Mouse (Mus musculus): ENCODE measurements at regions not wholly inside any gene's neighbourhood (a gene's known extent, or its start where the extent isn't known, plus 50 kb on each side); places are given as distances from the start of the nearest gene placed in this dataset.

DNA sequence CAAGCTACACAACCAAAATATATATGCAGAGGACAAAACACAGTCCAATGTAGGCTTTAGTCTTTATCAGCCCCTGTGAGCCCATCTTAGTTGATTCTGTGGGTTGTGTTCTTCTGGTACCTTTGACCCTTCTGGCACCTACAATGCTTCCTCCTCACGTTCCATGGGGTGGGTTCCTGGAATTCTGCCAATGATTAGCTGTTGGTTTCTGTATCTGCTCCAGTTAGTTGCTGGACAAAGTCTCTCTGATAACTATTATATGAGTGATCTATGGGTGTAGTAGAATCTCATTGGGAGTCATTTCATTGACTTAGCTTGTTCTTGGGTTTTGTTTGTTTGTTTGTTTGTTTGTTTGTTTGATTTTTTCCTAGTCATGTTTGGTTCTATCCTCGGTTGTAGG lies 195.8 kb upstream of the Manea start:
- Histone ChIP-seq H3K9me3 (ENCODE audit: low read length) (no peaks in the 10 kb centered on the region), H3K4me2 (ENCODE audit: low read depth, low read length) (no peak overlapping the region), H3K27ac (no peak overlapping the region), H3K27me3 (ENCODE audit: insufficient read depth, low read length) (no peaks in the 10 kb centered on the region), H3K4me1 (ENCODE audit: insufficient read depth, low read length) (no peaks in the 10 kb centered on the region), H3K9ac (replicated peaks; ENCODE audit: low read length) (no peak overlapping the region), H3K36me3 (ENCODE audit: insufficient read depth, low read length) (no peaks in the 10 kb centered on the region), H3K4me3 (ENCODE audit: low read length) (no peak overlapping the region)
- no peak for TF ChIP-seq CTCF (IDR thresholded peaks at IDR 0.05; ENCODE audit: low read depth)
- 52% methylated on average over 2 of the region's 2 CpGs for WGBS
- DNase-seq (ENCODE audit: low spot score), result no peak
- no peak for ATAC-seq

DNA sequence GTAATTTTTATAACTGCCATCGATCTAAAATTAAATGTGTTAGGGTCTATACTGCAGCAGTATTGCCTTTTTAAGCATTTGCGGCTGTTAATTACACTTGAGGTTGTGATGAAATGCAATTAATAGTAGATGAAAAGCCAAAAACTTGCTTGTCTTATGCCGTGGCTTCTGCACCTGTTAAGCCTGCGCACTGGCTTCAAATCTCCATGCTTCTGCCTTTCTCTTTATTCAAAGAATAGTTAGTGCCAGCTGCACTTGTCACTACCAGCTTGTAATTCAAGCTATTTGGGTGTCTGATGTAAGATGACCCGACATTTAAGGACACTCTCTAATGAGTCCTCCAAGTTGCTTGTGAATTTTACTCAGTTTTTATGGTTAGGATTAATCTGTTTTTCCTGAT lies 161.3 kb upstream of the Manea start:
- Histone ChIP-seq H3K4me2 (ENCODE audit: low read depth, low read length) (no peak overlapping the region), H3K9ac (replicated peaks; ENCODE audit: low read length) (no peak overlapping the region), H3K4me1 (ENCODE audit: insufficient read depth, low read length) (no peaks in the 10 kb centered on the region), H3K9me3 (ENCODE audit: low read length) (no peaks in the 10 kb centered on the region), H3K27me3 (ENCODE audit: insufficient read depth, low read length) (no peaks in the 10 kb centered on the region), H3K36me3 (ENCODE audit: insufficient read depth, low read length) (no peaks in the 10 kb centered on the region), H3K27ac (no peak overlapping the region), H3K4me3 (ENCODE audit: low read length) (no peak overlapping the region)
- WGBS, result 82% methylated on average over 5 of the region's 5 CpGs
- ATAC-seq (no peak), DNase-seq (ENCODE audit: low spot score) (no peak)
- no peak for TF ChIP-seq CTCF (IDR thresholded peaks at IDR 0.05; ENCODE audit: low read depth)

DNA sequence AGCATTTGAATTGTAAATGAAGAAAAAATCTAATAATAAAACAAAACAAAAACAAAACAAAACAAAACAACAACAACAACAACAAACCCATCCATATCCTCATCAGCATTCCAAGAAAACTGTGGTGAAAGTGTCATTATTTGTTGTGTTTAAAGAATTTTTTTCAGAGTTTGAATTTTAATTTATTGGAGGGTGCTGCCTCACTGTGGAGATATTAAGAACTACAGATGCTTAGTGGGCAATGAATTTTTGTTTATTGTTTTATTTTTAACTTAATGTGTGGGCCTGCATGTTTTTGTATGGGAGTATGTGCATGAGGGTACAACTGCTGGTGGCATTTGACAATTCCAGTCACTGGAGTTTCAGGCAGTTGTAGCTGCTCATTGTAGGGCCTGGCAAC lies 147.6 kb upstream of the Manea start:
- H3K4me1 ChIP-seq (ENCODE audit: insufficient read depth, low read length), result no peaks in the 10 kb centered on the region
- no peaks in the 10 kb centered on the region for H3K9me3 ChIP-seq (ENCODE audit: low read length)
- no peak overlapping the region for H3K9ac ChIP-seq (replicated peaks; ENCODE audit: low read length)
- ATAC-seq (0 out of 2 replicates have a peak, but pooled peaks have one; percentile 40), DNase-seq (ENCODE audit: low spot score) (peak; percentile 35)
- no peaks in the 10 kb centered on the region for H3K27me3 ChIP-seq (ENCODE audit: insufficient read depth, low read length)
- no peaks in the 10 kb centered on the region for H3K36me3 ChIP-seq (ENCODE audit: insufficient read depth, low read length)
- H3K4me3 ChIP-seq (ENCODE audit: low read length), result no peak overlapping the region
- no peak overlapping the region for H3K27ac ChIP-seq
- no peak overlapping the region for H3K4me2 ChIP-seq (ENCODE audit: low read depth, low read length)
- TF ChIP-seq CTCF (IDR thresholded peaks at IDR 0.05; ENCODE audit: low read depth), result peak; percentile 58

DNA sequence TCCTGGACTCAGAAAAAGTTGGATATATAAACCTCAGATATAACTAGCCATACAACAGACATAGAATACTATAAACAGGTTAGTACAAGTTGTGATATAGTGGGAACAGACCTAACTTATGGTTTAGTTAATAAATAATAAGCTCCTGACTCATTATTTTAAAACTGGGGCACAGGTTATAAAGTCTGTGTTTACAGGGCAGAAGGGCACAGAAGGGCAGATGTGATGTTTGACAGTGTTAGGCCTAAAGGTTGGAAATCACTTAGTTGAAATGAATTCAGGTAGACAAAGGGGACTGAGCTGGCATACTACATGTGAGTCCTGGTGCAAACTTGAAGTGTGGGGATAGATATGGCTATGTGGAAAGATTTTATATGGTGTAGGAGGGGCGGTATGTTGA lies 128.2 kb upstream of the Manea start:
- Histone ChIP-seq H3K36me3 (ENCODE audit: insufficient read depth, low read length) (no peaks in the 10 kb centered on the region), H3K27ac (no peak overlapping the region), H3K27me3 (ENCODE audit: insufficient read depth, low read length) (no peaks in the 10 kb centered on the region), H3K4me1 (ENCODE audit: insufficient read depth, low read length) (no peaks in the 10 kb centered on the region), H3K9me3 (ENCODE audit: low read length) (no peaks in the 10 kb centered on the region), H3K9ac (replicated peaks; ENCODE audit: low read length) (no peak overlapping the region), H3K4me3 (ENCODE audit: low read length) (no peak overlapping the region), H3K4me2 (ENCODE audit: low read depth, low read length) (no peak overlapping the region)
- whole genome bisulfite sequencing, result 92% methylated on average over 1 of the region's 1 CpGs
- no peak for TF ChIP-seq CTCF (IDR thresholded peaks at IDR 0.05; ENCODE audit: low read depth)
- ATAC-seq (no peak), DNase-seq (ENCODE audit: low spot score) (no peak)

DNA sequence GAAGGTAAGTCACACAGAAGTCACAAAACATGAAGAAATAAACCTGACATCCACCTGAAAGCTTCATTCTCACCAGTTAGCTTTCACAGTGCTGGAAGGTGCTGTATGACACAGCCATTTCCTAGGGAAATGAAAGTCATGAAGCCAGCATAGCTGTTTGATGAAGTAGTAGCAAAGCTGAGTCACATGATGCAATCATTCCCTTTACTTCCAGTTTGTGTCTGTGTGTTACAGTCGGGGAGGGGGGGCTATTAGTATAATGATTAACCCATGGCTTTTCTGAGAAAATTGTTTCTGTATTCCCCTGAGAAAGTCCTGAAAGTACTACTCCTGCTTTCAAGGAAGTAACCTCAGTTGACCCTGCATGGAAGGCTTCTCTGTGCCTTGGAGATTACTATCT lies 94.8 kb upstream of the Manea start:
- DNase-seq (ENCODE audit: low spot score), result no peak
- Histone ChIP-seq H3K4me2 (ENCODE audit: low read depth, low read length) (no peak overlapping the region), H3K27ac (no peak overlapping the region), H3K27me3 (ENCODE audit: insufficient read depth, low read length) (no peaks in the 10 kb centered on the region), H3K4me1 (ENCODE audit: insufficient read depth, low read length) (no peaks in the 10 kb centered on the region), H3K4me3 (ENCODE audit: low read length) (no peak overlapping the region), H3K9ac (replicated peaks; ENCODE audit: low read length) (no peak overlapping the region), H3K36me3 (ENCODE audit: insufficient read depth, low read length) (no peaks in the 10 kb centered on the region), H3K9me3 (ENCODE audit: low read length) (no peaks in the 10 kb centered on the region)
- ATAC-seq, result no peak
- 46% methylated on average over 1 of the region's 1 CpGs for WGBS
- TF ChIP-seq CTCF (IDR thresholded peaks at IDR 0.05; ENCODE audit: low read depth), result no peak

DNA sequence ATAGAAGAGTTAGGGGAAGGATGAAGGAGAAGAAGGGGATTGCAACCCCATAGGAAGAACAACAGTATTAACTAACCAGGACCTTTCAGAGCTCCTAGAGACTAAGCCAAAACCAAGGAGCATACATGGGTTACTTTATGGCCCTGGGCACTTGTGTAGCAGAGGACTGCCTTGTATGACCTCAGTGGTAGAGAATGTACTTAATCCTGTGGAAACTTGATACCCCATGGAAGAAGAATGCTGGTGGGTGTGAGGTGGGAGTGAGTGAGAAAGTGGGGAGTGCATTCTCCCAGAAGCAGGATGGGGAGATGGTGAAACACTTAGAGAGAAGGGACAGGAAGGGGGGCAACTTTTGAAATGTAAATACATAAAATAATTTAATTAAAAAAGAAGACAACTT lies 75.4 kb upstream of the Manea start:
- H3K27ac ChIP-seq, result no peak overlapping the region
- no peak overlapping the region for H3K9ac ChIP-seq (replicated peaks; ENCODE audit: low read length)
- no peaks in the 10 kb centered on the region for H3K9me3 ChIP-seq (ENCODE audit: low read length)
- H3K4me1 ChIP-seq (ENCODE audit: insufficient read depth, low read length), result no peaks in the 10 kb centered on the region
- no peak overlapping the region for H3K4me2 ChIP-seq (ENCODE audit: low read depth, low read length)
- no peak for TF ChIP-seq CTCF (IDR thresholded peaks at IDR 0.05; ENCODE audit: low read depth)
- ATAC-seq, result no peak
- H3K36me3 ChIP-seq (ENCODE audit: insufficient read depth, low read length), result no peaks in the 10 kb centered on the region
- no peak for DNase-seq (ENCODE audit: low spot score)
- H3K4me3 ChIP-seq (ENCODE audit: low read length), result no peak overlapping the region
- H3K27me3 ChIP-seq (ENCODE audit: insufficient read depth, low read length), result no peaks in the 10 kb centered on the region

DNA sequence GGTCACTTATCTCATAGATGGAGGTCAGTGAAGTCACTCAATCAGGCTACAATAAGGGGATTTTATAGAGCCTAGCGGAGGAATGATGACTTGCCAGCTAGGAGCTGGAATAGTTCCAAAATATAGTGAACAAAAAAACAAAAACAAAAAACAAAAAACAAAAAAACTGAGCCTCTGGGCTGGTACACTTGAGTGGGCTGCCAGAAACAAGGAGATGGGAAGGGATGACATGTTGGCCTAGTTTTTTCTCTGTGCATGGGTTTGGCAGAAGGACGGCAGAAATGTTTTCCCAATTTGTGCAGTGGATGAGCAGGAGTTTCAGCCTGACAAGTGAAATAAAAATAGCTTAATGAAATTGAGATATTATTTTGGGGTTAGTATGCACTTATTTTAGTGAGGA lies 57.6 kb upstream of the Manea start:
- peak; percentile 19 for DNase-seq (ENCODE audit: low spot score)
- Histone ChIP-seq H3K4me1 (ENCODE audit: insufficient read depth, low read length) (no peaks in the 10 kb centered on the region), H3K4me2 (ENCODE audit: low read depth, low read length) (no peak overlapping the region), H3K27me3 (ENCODE audit: insufficient read depth, low read length) (no peaks in the 10 kb centered on the region), H3K36me3 (ENCODE audit: insufficient read depth, low read length) (no peaks in the 10 kb centered on the region), H3K9ac (replicated peaks; ENCODE audit: low read length) (no peak overlapping the region), H3K27ac (no peak overlapping the region), H3K9me3 (ENCODE audit: low read length) (no peaks in the 10 kb centered on the region), H3K4me3 (ENCODE audit: low read length) (no peak overlapping the region)
- peak; percentile 58; the same call in 1 of the 2 replicates for ATAC-seq
- no peak for TF ChIP-seq CTCF (IDR thresholded peaks at IDR 0.05; ENCODE audit: low read depth)
- 39% methylated on average over 2 of the region's 2 CpGs for WGBS

Data from hindbrain, postnatal 0 days (tissue).